ENCODE assay signal across 8 mouse cellular contexts in the genomic region with DNA sequence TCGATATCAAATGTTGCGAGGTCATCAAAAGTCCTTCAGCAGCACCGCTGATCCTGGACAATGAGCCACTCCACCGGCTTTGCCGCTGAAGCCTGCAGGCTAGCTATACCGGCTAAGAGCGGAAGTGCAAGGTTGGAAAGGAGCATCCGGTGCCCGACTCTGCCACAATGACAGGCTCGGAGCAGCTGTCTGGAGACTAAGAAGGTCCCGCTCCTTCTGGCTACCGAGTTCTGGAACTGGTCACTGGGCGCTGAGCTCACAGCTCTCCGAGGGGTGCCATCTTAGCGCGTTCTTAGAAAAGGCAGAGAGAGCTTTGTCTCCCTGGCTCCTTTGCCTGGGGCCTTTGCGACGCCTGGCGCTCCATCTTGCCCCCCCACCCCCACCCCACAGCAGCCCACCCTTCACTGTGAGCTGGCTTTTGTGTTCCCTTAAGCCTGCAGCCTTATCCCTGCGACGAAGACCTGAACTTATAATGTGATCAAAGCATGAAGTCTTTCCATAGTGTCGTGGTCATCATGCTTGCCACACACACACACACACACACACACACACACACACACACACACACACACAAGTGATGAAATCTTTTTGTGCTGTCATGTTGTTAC. TPM values are rescaled to one million over a fixed set of nuclear protein-coding genes. Genes with fewer than 3 reads are reported as not detected.
A peak's percentile ranks its signal among the peaks of the same experiment; 100 is the strongest.
DNase-seq lines count a peak whose midpoint lies in the region; ATAC-seq lines count a peak whose summit lies in the region.

No protein-coding gene starts in this region.

- peak overlapping the region; percentile 36 to 58; a peak in 2 of 4 replicates for H3K27ac ChIP-seq in heart, embryonic 14.5 days (replicated peaks in 1 of 2; ENCODE audit: control insufficient read depth in 1 of 2, insufficient read depth in 1 of 2, low read depth in 2 of 2, low read length in 2 of 2)
- H3K27ac ChIP-seq in limb, embryonic 13.5 days = no peak overlapping the region
- peak overlapping the region; percentile 75 for H3K27ac ChIP-seq in midbrain, embryonic 16.5 days (ENCODE audit: low read length)

- no peaks in the 10 kb centered on the region for H3K27me3 ChIP-seq in heart, embryonic 14.5 days (ENCODE audit: control insufficient read depth, insufficient read depth, low read length)
- peaks cover 4% of the 10 kb centered on the region; the same call in 1 of the 2 replicates for H3K27me3 ChIP-seq in limb, embryonic 13.5 days
- no peaks in the 10 kb centered on the region for H3K27me3 ChIP-seq in midbrain, embryonic 16.5 days (ENCODE audit: control insufficient read depth, insufficient read depth, low read depth, low read length)

- ATAC-seq in activated CD4-positive, CD25-positive, alpha-beta regulatory T cell, adult 4 months = peak; percentile 85
- ATAC-seq in heart, embryonic 14.5 days (ENCODE audit: insufficient number of reproducible peaks, insufficient read depth, low FRiP score, low read depth) = no peak
- no peak for ATAC-seq in limb, embryonic 13.5 days (ENCODE audit: low FRiP score, low read depth)
- ATAC-seq in midbrain, embryonic 16.5 days = peak; percentile 55

- H3K4me3 ChIP-seq in heart, embryonic 14.5 days (ENCODE audit: control insufficient read depth in 1 of 2, insufficient read depth in 1 of 2, low read depth in 1 of 2, low read length in 2 of 2) = peak overlapping the region; percentile 17 to 28
- peak overlapping the region; percentile 32 for H3K4me3 ChIP-seq in limb, embryonic 13.5 days
- H3K4me3 ChIP-seq in midbrain, embryonic 16.5 days (ENCODE audit: low read depth, low read length) = peak overlapping the region; percentile 31

- H3K9me3 ChIP-seq in heart, embryonic 14.5 days (ENCODE audit: control insufficient read depth, low read length) = no peaks in the 10 kb centered on the region
- no peaks in the 10 kb centered on the region for H3K9me3 ChIP-seq in limb, embryonic 13.5 days
- H3K9me3 ChIP-seq in midbrain, embryonic 16.5 days (replicated peaks; ENCODE audit: control insufficient read depth, low read length, poor library complexity, severe bottlenecking) = no peaks in the 10 kb centered on the region

- no peaks in the 10 kb centered on the region for H3K36me3 ChIP-seq in heart, embryonic 14.5 days (ENCODE audit: control insufficient read depth, insufficient read depth, low read length)
- no peaks in the 10 kb centered on the region for H3K36me3 ChIP-seq in limb, embryonic 13.5 days
- no peaks in the 10 kb centered on the region for H3K36me3 ChIP-seq in midbrain, embryonic 16.5 days (ENCODE audit: control insufficient read depth, insufficient read depth, low read length)

- peak; percentile 33 to 51 for DNase-seq in cerebellum, postnatal 25 days
- DNase-seq in cerebellum, adult 9-11 months = no peak
- no peak for DNase-seq in layer of hippocampus, postnatal 25 days (ENCODE audit: extremely low spot score in 1 of 2, low spot score in 1 of 2)
- no peak for DNase-seq in urinary bladder, adult 2 months (ENCODE audit: low spot score)

- peak overlapping the region; percentile 66 for H3K4me2 ChIP-seq in heart, embryonic 14.5 days (ENCODE audit: low read length)
- peak overlapping the region; percentile 56 for H3K4me2 ChIP-seq in limb, embryonic 13.5 days (replicated peaks)
- H3K4me2 ChIP-seq in midbrain, embryonic 16.5 days (ENCODE audit: low read length) = peak overlapping the region; percentile 60

- H3K9ac ChIP-seq in heart, embryonic 14.5 days (ENCODE audit: low read length) = peak overlapping the region; percentile 67
- H3K9ac ChIP-seq in limb, embryonic 13.5 days = peak overlapping the region; percentile 54; the same call in 1 of the 2 replicates
- H3K9ac ChIP-seq in midbrain, embryonic 16.5 days (ENCODE audit: low read depth, low read length) = peak overlapping the region; percentile 62

- 13% methylated on average over 22 of the region's 22 CpGs for WGBS in heart, embryonic 14.5 days
- 24% methylated on average over 22 of the region's 22 CpGs for WGBS in limb, embryonic 13.5 days
- 4% methylated on average over 21 of the region's 22 CpGs for WGBS in midbrain, embryonic 16.5 days

- peaks cover 25% of the 10 kb centered on the region in 2 experiments for H3K4me1 ChIP-seq in heart, embryonic 14.5 days (ENCODE audit: control insufficient read depth in 2 of 2, insufficient read depth in 2 of 2, low read length in 2 of 2)
- H3K4me1 ChIP-seq in limb, embryonic 13.5 days = peaks cover 22% of the 10 kb centered on the region
- peaks cover 18% of the 10 kb centered on the region for H3K4me1 ChIP-seq in midbrain, embryonic 16.5 days (ENCODE audit: control insufficient read depth, insufficient read depth, low read length)

RNA-seq across cellular contexts. Expression of a gene that starts 22.2 kb away (rescaled TPM):
- 100 to 1,000 TPM; 159 to 218 TPM for polyA plus RNA-seq in activated CD4-positive, CD25-positive, alpha-beta regulatory T cell, adult 4 months (2017; shearing (Covaris generic))
- 306 and 315 TPM in 2 replicates for polyA plus RNA-seq in heart, embryonic 14.5 days (2014; fragmentation: Nextera tagmentation; extraction: Ambion mirVana)
- polyA plus RNA-seq in limb, embryonic 13.5 days (2015; fragmentation: Nextera tagmentation; extraction: Ambion mirVana) = 225 and 237 TPM in 2 replicates
- polyA plus RNA-seq in midbrain, embryonic 16.5 days (2015; fragmentation: Nextera tagmentation; extraction: Ambion mirVana) = 87.7 and 95.3 TPM in 2 replicates
- total RNA-seq in layer of hippocampus, postnatal 25 days (2021) = 10 to 100 TPM; 45.8 to 59.9 TPM
- polyA plus RNA-seq in urinary bladder, adult 2 months (2012; rRNA removed) = 78.4 and 82.2 TPM in 2 replicates

RNA-seq across cellular contexts. Expression of a gene that starts 57.5 kb away (rescaled TPM):
- polyA plus RNA-seq in activated CD4-positive, CD25-positive, alpha-beta regulatory T cell, adult 4 months (2017; shearing (Covaris generic)) = 1 to 10 TPM in 1 of 2 experiments, not detected in 1; 1.5 TPM
- not detected in 2 replicates for polyA plus RNA-seq in heart, embryonic 14.5 days (2014; fragmentation: Nextera tagmentation; extraction: Ambion mirVana)
- polyA plus RNA-seq in limb, embryonic 13.5 days (2015; fragmentation: Nextera tagmentation; extraction: Ambion mirVana) = 0.18 TPM in 1 of 2 replicates, not detected in the other
- polyA plus RNA-seq in midbrain, embryonic 16.5 days (2015; fragmentation: Nextera tagmentation; extraction: Ambion mirVana) = 0.17 TPM in 1 of 2 replicates, not detected in the other
- not detected for total RNA-seq in layer of hippocampus, postnatal 25 days (2021)
- polyA plus RNA-seq in urinary bladder, adult 2 months (2012; rRNA removed) = 0.08 and 0.10 TPM in 2 replicates

Comparison
In these comparisons a context has a peak if more than half of its experiments do, and no peak if none do; other contexts are left out.
1. DNase-seq: peak in cerebellum, postnatal 25 days (2 of 2); none in cerebellum, adult 9-11 months (single experiment), layer of hippocampus, postnatal 25 days (0 of 2) and urinary bladder, adult 2 months (single experiment).
2. ATAC-seq: peak in activated CD4-positive, CD25-positive, alpha-beta regulatory T cell, adult 4 months (single experiment) and midbrain, embryonic 16.5 days (single experiment); none in heart, embryonic 14.5 days (single experiment) and limb, embryonic 13.5 days (single experiment).
3. Peak in every context shown above with its lines, with median percentiles within 50 percentile points of each other: H3K4me2 ChIP-seq, H3K4me3 ChIP-seq and H3K9ac ChIP-seq.